Mouse (Mus musculus) lung, postnatal 0 days (tissue): ENCODE results near the gene Gm13691.

Source experiments
- CTCF ChIP-seq: IDR thresholded peaks from 2 replicates; pipeline ENCODE4 v1.5.1; 2016; ENCODE audit warnings: antibody characterized with exemption, mild to moderate bottlenecking
- EP300 ChIP-seq: IDR thresholded peaks from 2 replicates; pipeline ENCODE4 v1.6.1; 2016; ENCODE audit warnings: antibody characterized with exemption, mild to moderate bottlenecking, control low read depth

GRCm38 (mm10) chr2:84023319-84023718, 33.0 kb downstream of the Gm13691 start:
- no peak for TF ChIP-seq CTCF
- no peak for TF ChIP-seq EP300
